Mouse (Mus musculus): ENCODE data around the gene Scrn3. TPM values are rescaled to one million over a fixed set of nuclear protein-coding genes. Genes with fewer than 3 reads are reported as not detected.
A peak's percentile ranks its signal among the peaks of the same experiment; 100 is the strongest.

Scrn3 gene
- polyA plus RNA-seq, 1 experiment from 2014 or later = 7.7 TPM

GRCm38 (mm10) chr2:73298841-73299240 lies 13.6 kb upstream of the Scrn3 start:
- Histone ChIP-seq H3K9ac (no peak overlapping the region), H3K27ac (no peak overlapping the region), H3K36me3 (replicated peaks) (peaks cover 15% of the 10 kb centered on the region; the same call in 1 of the 2 replicates), H3K9me3 (no peaks in the 10 kb centered on the region), H3K4me2 (no peak overlapping the region), H3K27me3 (replicated peaks) (no peaks in the 10 kb centered on the region), H3K4me1 (no peaks in the 10 kb centered on the region), H3K4me3 (no peak overlapping the region)
- 40% methylated on average over 3 of the region's 3 CpGs for WGBS
- ATAC-seq (replicated peaks) = no peak

GRCm38 (mm10) chr2:73301979-73302378 lies 10.4 kb upstream of the Scrn3 start:
- WGBS = 97% methylated on average over 1 of the region's 1 CpGs
- H3K4me2 ChIP-seq = no peak overlapping the region
- no peaks in the 10 kb centered on the region for H3K9me3 ChIP-seq
- peaks cover 33% of the 10 kb centered on the region; the same call in 1 of the 2 replicates for H3K36me3 ChIP-seq (replicated peaks)
- no peak for ATAC-seq (replicated peaks)
- no peak overlapping the region for H3K9ac ChIP-seq
- H3K4me3 ChIP-seq = no peak overlapping the region
- no peaks in the 10 kb centered on the region for H3K4me1 ChIP-seq
- no peak overlapping the region for H3K27ac ChIP-seq
- no peaks in the 10 kb centered on the region for H3K27me3 ChIP-seq (replicated peaks)

GRCm38 (mm10) chr2:73302722-73303121 lies 9.7 kb upstream of the Scrn3 start:
- Histone ChIP-seq H3K36me3 (replicated peaks) (peaks cover 33% of the 10 kb centered on the region; the same call in 1 of the 2 replicates), H3K27me3 (replicated peaks) (no peaks in the 10 kb centered on the region), H3K4me1 (no peaks in the 10 kb centered on the region), H3K9me3 (no peaks in the 10 kb centered on the region), H3K4me2 (no peak overlapping the region), H3K27ac (no peak overlapping the region), H3K4me3 (no peak overlapping the region), H3K9ac (no peak overlapping the region)
- no peak for ATAC-seq (replicated peaks)
- WGBS = 95% methylated on average over 9 of the region's 9 CpGs

GRCm38 (mm10) chr2:73304506-73304905 lies 7.9 kb upstream of the Scrn3 start:
- H3K27ac ChIP-seq = no peak overlapping the region
- no peaks in the 10 kb centered on the region for H3K4me1 ChIP-seq
- ATAC-seq (replicated peaks) = no peak
- no peaks in the 10 kb centered on the region for H3K9me3 ChIP-seq
- H3K27me3 ChIP-seq (replicated peaks) = no peaks in the 10 kb centered on the region
- no peak overlapping the region for H3K9ac ChIP-seq
- H3K36me3 ChIP-seq (replicated peaks) = peaks cover 43% of the 10 kb centered on the region; the same call in 1 of the 2 replicates
- no peak overlapping the region for H3K4me3 ChIP-seq
- 94% methylated on average over 5 of the region's 5 CpGs for WGBS
- H3K4me2 ChIP-seq = no peak overlapping the region

GRCm38 (mm10) chr2:73306006-73306405 lies 6.4 kb upstream of the Scrn3 start:
- ATAC-seq (replicated peaks) = no peak
- no peak overlapping the region for H3K4me2 ChIP-seq
- H3K36me3 ChIP-seq (replicated peaks) = peaks cover 38% of the 10 kb centered on the region; the same call in 1 of the 2 replicates
- no peaks in the 10 kb centered on the region for H3K9me3 ChIP-seq
- no peak overlapping the region for H3K4me3 ChIP-seq
- 87% methylated on average over 7 of the region's 7 CpGs for WGBS
- H3K27me3 ChIP-seq (replicated peaks) = no peaks in the 10 kb centered on the region
- H3K4me1 ChIP-seq = peaks cover 3% of the 10 kb centered on the region
- no peak overlapping the region for H3K9ac ChIP-seq
- no peak overlapping the region for H3K27ac ChIP-seq

- H3K9ac ChIP-seq = peak overlapping the region; percentile 45
- peak overlapping the region; percentile 79 for H3K4me2 ChIP-seq
- ATAC-seq (replicated peaks) = peak; percentile 35
- 38% methylated on average over 14 of the region's 14 CpGs for WGBS
- no peaks in the 10 kb centered on the region for H3K27me3 ChIP-seq (replicated peaks)
- peaks cover 10% of the 10 kb centered on the region; the same call in 1 of the 2 replicates for H3K36me3 ChIP-seq (replicated peaks)
- peak overlapping the region; percentile 57 for H3K4me3 ChIP-seq
- no peaks in the 10 kb centered on the region for H3K9me3 ChIP-seq
- peak overlapping the region; percentile 82; the same call in 1 of the 2 replicates for H3K27ac ChIP-seq
- H3K4me1 ChIP-seq = peaks cover 16% of the 10 kb centered on the region
These were observed 708 bp downstream of the Scrn3 start for GRCm38 (mm10) chr2:73313117-73313501.

- WGBS = 95% methylated on average over 3 of the region's 3 CpGs
- Histone ChIP-seq H3K4me2 (no peak overlapping the region), H3K4me3 (no peak overlapping the region), H3K9ac (no peak overlapping the region), H3K36me3 (replicated peaks) (peaks cover 2% of the 10 kb centered on the region; the same call in 1 of the 2 replicates), H3K9me3 (no peaks in the 10 kb centered on the region), H3K27ac (no peak overlapping the region), H3K27me3 (replicated peaks) (no peaks in the 10 kb centered on the region), H3K4me1 (peaks cover 16% of the 10 kb centered on the region)
- ATAC-seq (replicated peaks) = no peak
These were observed 1.9 kb downstream of the Scrn3 start for GRCm38 (mm10) chr2:73314311-73314710.

GRCm38 (mm10) chr2:73317426-73317825 lies 5.0 kb downstream of the Scrn3 start:
- H3K36me3 ChIP-seq (replicated peaks) = no peaks in the 10 kb centered on the region
- H3K4me2 ChIP-seq = no peak overlapping the region
- H3K4me3 ChIP-seq = no peak overlapping the region
- no peaks in the 10 kb centered on the region for H3K9me3 ChIP-seq
- H3K4me1 ChIP-seq = 0 out of 2 replicates have a peak, but pooled peaks cover 4% of the 10 kb centered on the region
- WGBS = 91% methylated on average over 9 of the region's 9 CpGs
- no peaks in the 10 kb centered on the region for H3K27me3 ChIP-seq (replicated peaks)
- H3K9ac ChIP-seq = no peak overlapping the region
- no peak for ATAC-seq (replicated peaks)
- no peak overlapping the region for H3K27ac ChIP-seq

- Histone ChIP-seq H3K4me1 (no peaks in the 10 kb centered on the region), H3K36me3 (replicated peaks) (no peaks in the 10 kb centered on the region), H3K9ac (no peak overlapping the region), H3K27ac (no peak overlapping the region), H3K9me3 (no peaks in the 10 kb centered on the region), H3K4me3 (no peak overlapping the region), H3K27me3 (replicated peaks) (no peaks in the 10 kb centered on the region), H3K4me2 (no peak overlapping the region)
- WGBS = 91% methylated on average over 5 of the region's 5 CpGs
- ATAC-seq (replicated peaks) = no peak
These were observed 6.8 kb downstream of the Scrn3 start for GRCm38 (mm10) chr2:73319218-73319617.

- WGBS = 77% methylated on average over 12 of the region's 12 CpGs
- no peak overlapping the region for H3K27ac ChIP-seq
- no peaks in the 10 kb centered on the region for H3K4me1 ChIP-seq
- no peak overlapping the region for H3K4me2 ChIP-seq
- no peaks in the 10 kb centered on the region for H3K36me3 ChIP-seq (replicated peaks)
- H3K27me3 ChIP-seq (replicated peaks) = no peaks in the 10 kb centered on the region
- no peak overlapping the region for H3K9ac ChIP-seq
- no peak for ATAC-seq (replicated peaks)
- H3K9me3 ChIP-seq = no peaks in the 10 kb centered on the region
- H3K4me3 ChIP-seq = no peak overlapping the region
These were observed 10.6 kb downstream of the Scrn3 start for GRCm38 (mm10) chr2:73322991-73323390.

- no peaks in the 10 kb centered on the region for H3K9me3 ChIP-seq
- ATAC-seq (replicated peaks) = no peak
- no peaks in the 10 kb centered on the region for H3K36me3 ChIP-seq (replicated peaks)
- H3K4me1 ChIP-seq = no peaks in the 10 kb centered on the region
- H3K27ac ChIP-seq = no peak overlapping the region
- no peak overlapping the region for H3K9ac ChIP-seq
- 77% methylated on average over 5 of the region's 5 CpGs for WGBS
- no peaks in the 10 kb centered on the region for H3K27me3 ChIP-seq (replicated peaks)
- H3K4me2 ChIP-seq = no peak overlapping the region
- no peak overlapping the region for H3K4me3 ChIP-seq
These were observed 13.5 kb downstream of the Scrn3 start for GRCm38 (mm10) chr2:73325871-73326270.

GRCm38 (mm10) chr2:73335949-73336348 lies 23.5 kb downstream of the Scrn3 start:
- H3K4me3 ChIP-seq = no peak overlapping the region
- H3K27me3 ChIP-seq (replicated peaks) = no peaks in the 10 kb centered on the region
- H3K9ac ChIP-seq = no peak overlapping the region
- H3K4me2 ChIP-seq = no peak overlapping the region
- no peaks in the 10 kb centered on the region for H3K4me1 ChIP-seq
- H3K27ac ChIP-seq = no peak overlapping the region
- no peaks in the 10 kb centered on the region for H3K9me3 ChIP-seq
- H3K36me3 ChIP-seq (replicated peaks) = no peaks in the 10 kb centered on the region
- ATAC-seq (replicated peaks) = no peak
- WGBS = 88% methylated on average over 3 of the region's 3 CpGs

GRCm38 (mm10) chr2:73338415-73338814 lies 26.0 kb downstream of the Scrn3 start:
- ATAC-seq (replicated peaks) = no peak
- Histone ChIP-seq H3K27me3 (replicated peaks) (no peaks in the 10 kb centered on the region), H3K36me3 (replicated peaks) (no peaks in the 10 kb centered on the region), H3K4me1 (no peaks in the 10 kb centered on the region), H3K9ac (no peak overlapping the region), H3K4me2 (no peak overlapping the region), H3K4me3 (no peak overlapping the region), H3K27ac (no peak overlapping the region), H3K9me3 (no peaks in the 10 kb centered on the region)
- 74% methylated on average over 8 of the region's 8 CpGs for WGBS
